Mouse (Mus musculus) large intestine, adult 2 months (tissue): Measurements from ENCODE around the gene Sh3bgrl2. TPM values are rescaled to one million over a fixed set of nuclear protein-coding genes. Genes with fewer than 3 reads are reported as not detected.
A peak's percentile ranks its signal among the peaks of the same experiment; 100 is the strongest.

ENCODE experiments used
- DNase-seq: peaks from one replicate; pipeline ENCODE4 v3.0.0-alpha.2; 2012; ENCODE audit warnings: low read depth, low spot score
- WGBS: fragments of 180-500 bp; shearing (Covaris S2); methylation state at CpG from one replicate; pipeline ENCODE4 v1.1.7; 2018; 5-methylcytosine and 5-hydroxymethylcytosine counted together
- polyA plus RNA-seq: library from polyadenylated mRNA; depleted of rRNA; stranded (reverse); fragments of >200 nt; gene quantifications from 2 replicates; pipeline ENCODE4 v1.2.3, GENCODE M21; 2012

Gene Sh3bgrl2
- polyA plus RNA-seq, 1 experiment: 17.9 TPM

DNA sequence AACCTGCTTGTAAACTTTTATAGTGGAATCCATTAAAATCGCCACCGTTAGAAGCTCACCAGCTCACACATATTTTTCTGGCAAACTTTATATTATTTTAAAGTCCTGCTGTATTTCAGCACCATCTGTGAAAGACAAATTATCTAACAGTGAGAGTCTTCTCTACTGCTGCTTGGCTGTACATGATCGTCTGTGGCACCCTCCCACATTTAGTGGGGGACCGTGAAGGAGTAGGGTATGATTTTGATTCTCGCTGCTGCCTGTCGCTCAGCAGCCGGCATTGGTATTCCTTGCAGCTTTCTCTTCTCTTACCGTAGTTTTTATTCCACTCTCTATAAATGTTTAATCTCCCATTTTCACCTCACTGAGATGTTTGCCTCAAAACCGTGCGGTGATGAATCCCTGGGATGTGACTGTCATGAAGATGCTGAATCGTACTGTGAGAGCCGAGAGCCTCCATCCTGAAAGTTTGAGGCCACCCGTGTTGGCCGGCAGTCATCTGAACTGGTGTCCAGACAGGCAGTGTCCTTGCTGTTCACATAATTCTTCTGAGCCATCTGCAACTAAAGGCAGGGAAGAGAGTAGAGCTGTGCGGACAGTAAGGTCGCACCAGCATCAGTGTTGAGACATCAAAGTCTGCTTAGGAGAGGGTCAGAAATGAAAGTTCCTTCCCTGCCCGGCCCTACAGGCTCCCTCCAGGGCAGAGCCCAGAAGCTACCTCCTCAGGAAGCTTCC, 38.4 kb downstream of the Sh3bgrl2 start:
- DNase-seq: no peak
- WGBS: 79% methylated on average over 17 of the region's 17 CpGs

DNA sequence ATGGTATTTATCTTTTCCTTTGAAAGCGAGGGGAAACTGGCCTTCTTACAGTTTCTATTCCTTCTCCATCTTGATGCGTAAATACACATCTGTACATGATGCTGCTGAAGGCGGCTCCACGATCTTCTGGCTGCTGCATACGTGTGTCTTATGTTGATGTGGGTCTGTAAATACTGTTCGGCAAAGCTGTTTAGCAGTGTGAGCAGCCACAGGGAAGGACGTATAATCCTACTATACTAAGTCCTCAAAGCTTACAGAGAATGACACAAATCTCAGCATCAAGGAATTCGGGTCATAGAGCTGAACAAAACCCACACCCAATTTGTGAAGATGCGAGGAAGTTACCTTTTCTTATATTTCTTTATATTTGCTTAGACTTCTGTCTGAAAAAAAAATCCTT, 39.0 kb downstream of the Sh3bgrl2 start:
- no peak for DNase-seq
- WGBS: 91% methylated on average over 9 of the region's 9 CpGs

DNA sequence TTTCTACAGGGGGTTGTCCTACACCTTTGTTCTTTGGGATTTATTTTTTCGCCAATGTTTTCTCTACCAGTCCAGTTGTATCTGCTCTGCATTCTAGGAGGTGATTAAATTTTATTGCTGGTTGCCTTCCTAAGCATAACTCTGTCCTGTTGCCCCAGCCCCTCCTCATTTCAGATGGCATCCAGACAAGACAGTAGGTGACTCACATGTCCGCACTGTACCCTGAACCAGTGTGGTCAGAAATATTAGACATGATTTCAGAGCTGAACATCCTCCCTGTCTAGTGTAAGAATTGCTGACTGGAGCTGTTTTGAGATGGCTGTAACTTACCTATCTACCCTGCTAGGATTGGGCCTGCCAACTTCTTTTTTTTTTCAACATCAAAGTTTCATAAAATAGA, 40.9 kb downstream of the Sh3bgrl2 start:
- no peak for DNase-seq
- WGBS: 62% methylated on average over 2 of the region's 2 CpGs

DNA sequence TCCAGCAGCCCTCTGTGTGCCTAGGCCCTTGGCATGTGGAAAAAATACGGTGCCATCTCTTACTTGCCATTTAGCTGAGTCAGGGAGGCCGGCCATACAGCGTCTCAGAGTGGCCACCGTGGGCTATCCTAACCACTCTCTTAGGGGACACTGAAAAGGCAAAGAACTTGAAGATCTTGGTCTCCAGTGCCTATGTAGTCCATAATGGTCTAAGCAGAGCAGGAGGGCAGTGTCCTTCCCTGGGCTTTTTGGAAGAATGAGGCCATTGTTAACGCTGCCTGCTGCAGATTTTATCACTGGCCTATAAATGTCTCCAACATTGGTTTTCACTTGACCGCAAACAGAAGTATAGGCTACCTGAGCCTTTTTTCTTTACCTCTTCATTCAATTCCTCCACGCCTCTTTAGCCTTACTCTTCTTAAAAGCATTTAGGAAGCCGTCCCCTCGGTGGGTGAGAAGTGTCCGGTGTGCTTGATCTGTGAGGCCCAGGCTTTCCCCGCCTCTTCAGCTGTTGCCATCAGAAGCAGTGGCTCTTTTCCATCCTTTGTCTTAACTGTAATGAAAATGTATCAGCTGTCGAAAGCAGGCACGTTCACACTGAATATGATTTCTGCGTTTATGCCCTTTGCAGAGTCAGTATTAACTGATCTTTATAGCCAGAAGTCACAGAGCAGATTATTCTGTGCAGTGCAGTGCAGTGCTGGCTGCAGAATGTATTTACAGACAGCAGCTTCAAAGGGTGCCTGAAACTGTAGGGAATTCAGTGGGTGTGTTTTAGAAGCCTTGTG, 41.7 kb downstream of the Sh3bgrl2 start:
- DNase-seq: no peak
- WGBS: 36% methylated on average over 14 of the region's 14 CpGs

DNA sequence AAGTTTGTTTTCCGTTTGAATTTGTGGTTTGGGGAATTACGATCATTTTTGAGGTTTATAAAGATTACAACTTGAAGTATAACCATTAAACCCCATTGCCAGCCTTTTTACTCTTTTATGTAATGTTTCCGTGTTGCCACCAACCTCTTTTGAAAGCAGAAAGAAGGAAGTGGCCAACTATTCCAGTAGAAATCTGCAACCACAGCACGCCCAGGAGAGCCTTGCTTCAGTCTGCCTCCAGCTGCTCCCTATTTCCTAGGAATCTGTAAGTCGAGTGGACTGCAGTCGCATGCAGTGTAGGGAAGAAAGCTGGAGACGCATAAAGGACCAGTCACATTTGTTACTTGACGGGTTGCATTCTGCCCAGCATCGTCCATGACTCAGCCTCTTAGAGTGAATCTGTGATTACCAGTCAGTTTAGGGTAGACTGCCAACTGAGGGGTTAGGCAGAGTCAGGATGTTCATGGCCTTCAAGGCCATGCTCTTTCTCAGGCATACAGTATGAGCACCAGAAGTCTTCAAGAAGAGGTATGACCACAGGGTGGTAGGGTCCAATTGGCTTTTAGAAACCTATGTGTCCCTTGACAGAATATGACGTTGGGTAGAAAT, 43.8 kb downstream of the Sh3bgrl2 start:
- DNase-seq: no peak
- 80% methylated on average over 10 of the region's 10 CpGs for WGBS

DNA sequence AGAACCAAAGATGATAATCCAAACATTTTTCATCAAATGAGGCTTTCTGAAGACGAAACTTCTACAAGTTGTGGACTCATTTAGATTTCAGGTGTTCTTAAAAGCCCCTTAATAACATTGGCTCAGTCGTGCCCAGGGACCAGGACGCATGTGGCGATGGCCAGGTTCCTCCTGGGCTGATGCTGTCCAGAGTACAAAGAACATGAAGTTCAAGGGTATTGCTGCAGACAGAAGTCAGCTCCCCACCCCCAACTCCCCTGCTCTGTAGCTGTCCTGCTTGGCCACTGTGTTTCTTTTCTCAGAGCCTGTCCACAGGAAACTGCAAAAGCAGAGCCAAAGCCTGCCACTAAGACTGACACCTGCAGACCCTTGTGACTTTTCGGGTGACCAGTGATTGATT, 45.7 kb downstream of the Sh3bgrl2 start:
- WGBS: 90% methylated on average over 5 of the region's 5 CpGs
- DNase-seq: no peak

DNA sequence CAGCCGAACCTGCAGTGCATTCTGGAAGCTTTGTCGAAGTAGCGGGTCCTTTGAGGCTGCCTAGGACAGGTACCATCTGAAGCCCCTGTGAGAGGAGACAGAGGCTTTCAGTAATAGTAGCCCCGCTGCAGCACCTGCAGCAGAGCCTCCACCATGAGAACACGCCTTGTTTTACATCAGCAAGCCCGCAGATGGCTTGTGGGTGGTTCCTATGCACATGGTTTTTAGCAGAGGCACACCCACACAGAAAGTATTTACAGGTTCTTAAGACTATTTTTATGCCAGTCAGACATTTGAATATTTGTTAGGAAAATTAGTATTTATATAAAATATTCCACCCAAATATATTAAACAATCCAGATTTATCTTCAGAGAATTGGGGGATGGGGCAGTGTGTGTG, 48.0 kb downstream of the Sh3bgrl2 start:
- DNase-seq: no peak
- WGBS: 79% methylated on average over 6 of the region's 6 CpGs

DNA sequence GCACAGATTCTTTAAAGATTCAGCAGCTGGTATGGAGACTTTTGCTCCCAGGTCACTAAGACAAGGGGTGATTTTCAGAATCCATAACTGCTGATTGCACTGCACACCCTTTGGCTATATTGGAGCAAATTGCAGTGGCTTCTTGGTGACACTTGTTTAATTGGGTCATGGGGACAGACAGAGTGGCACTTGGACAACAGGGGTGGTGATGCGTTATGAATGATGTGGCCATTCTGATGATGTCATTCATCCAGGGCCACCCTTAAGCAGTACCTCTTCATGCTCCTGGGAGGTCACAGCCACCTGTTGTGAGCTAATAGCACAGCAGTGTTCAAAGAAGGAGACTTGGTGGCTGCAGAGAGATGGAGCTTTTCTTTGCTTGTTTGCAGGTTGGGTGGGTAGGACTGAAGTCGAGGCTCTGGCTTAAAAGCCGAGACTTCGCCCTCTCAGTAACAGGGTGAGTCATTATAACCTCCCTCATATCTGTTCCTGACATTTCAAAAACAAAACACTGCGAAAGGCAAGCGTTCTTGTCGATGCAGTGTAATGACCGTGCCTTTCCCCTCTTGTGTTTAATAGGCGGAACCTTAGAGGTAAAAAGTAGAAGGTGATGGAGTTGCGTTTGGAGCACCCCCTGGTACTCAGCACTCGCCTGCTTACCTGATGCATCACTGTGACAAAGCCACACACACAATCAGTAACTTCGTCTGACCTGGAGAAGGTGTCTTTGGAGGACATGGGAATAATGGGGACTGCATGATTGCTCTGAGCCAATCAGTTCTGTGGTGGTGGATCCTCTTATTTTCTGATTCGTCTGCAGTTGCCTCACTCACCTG, 48.7 kb downstream of the Sh3bgrl2 start:
- WGBS: 80% methylated on average over 13 of the region's 13 CpGs
- no peak for DNase-seq

DNA sequence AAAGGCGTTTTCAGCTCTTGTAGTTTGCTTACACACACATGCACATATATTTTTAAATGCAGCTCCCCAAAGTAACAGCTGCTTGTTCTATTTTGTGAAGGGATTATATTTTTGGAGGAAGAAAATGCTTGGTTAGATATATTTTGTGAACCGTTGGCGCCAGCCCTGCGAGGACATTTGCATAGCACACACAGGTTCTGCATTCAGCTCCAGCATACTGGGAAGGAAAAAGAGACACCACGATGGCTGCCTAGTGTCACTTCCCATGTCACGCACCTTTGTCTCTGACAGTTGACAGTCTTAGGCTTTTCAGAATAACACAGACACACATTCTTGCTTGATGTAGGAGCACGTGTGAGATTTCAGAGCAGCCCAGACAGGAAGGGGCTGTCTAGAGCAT, 49.9 kb downstream of the Sh3bgrl2 start:
- WGBS: 82% methylated on average over 7 of the region's 7 CpGs
- DNase-seq: no peak

DNA sequence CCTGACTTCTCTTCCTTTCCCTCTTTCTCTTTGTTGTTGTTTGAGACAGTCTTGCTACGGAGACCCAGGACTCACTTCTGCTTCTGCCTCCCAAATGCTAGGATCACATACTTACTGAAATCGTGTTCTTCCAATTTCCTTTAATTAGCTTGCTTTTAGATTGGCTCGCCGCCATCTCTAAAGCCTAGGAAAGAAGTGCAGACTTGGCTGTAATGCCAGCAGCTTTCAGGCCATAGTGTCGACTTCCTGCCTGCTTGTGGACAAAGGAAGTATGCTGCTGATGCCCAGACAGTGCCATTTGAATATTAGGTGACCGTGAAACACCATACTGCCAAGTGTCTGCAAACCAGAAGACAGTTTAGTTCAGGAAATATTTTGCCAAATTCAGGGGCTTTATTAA, 51.4 kb downstream of the Sh3bgrl2 start:
- 63% methylated on average over 6 of the region's 6 CpGs for WGBS

DNA sequence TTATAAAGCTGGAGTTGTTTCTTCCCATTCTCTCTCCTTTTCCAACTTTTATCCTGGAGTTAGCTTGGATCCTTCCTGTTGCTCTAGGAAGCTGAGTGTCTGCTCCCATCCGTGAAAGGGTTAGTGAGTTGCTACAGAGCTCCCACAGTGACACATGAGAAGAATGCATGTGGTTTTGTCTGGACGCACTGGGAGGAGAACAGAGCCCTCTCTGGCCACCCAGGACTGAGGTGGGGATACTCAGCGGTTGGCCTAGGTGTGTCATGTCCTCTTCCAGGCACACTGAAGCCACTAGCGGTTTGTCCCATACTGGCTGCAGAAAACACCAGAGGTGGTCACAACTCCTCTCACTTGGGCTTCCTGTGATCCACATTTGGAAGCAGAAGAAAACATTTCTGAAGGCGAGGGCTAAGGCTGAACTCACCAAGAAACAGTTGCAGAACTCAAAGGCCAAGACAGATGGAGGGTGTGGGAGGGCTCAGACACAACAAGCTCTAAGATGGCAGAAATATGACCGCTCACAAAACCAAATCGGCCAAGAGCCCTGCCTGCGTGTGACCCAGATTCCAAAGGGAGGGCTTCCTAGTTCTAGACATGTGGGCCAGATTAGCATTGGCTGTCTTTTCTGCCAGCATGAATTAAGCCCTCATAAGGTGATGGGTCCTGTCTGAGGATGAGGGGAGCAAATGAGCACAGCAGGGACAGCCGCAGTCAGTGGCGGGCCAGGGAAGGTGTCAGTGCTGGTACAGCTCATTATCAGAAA, 52.3 kb downstream of the Sh3bgrl2 start:
- 90% methylated on average over 10 of the region's 10 CpGs for WGBS

More for the DNA sequence above, 51.4 kb downstream of the Sh3bgrl2 start:
- DNase-seq: no peak

DNA sequence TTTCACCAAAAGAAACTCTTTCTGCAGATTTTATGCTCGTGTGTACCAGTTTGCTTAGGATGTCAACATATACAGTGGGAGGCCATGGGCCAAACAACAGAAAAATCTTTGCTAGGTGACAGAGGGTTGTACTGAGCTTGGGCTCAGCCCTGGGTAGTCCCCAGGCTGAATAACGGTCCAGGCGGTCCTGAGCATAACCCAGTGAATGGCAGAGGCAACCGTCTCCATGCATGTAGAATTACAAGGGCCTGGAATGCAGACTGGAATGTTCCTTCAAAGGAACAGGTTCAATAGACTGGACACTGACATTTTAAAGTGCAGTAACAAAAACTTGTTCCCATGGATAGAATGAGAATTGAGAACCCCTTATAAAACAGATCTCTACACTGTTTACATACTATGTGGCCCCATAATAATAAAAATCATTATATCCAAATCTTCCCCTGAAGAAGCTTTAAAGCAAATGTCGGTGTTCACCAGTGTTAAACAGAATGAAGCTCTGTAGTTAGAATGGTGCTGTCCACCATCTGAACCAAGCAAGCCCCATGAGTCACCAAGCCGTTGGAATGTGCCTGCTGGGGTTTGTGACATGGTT, 54.1 kb downstream of the Sh3bgrl2 start:
- 72% methylated on average over 6 of the region's 6 CpGs for WGBS
- DNase-seq: no peak

More for the DNA sequence above, 52.3 kb downstream of the Sh3bgrl2 start:
- no peak for DNase-seq

DNA sequence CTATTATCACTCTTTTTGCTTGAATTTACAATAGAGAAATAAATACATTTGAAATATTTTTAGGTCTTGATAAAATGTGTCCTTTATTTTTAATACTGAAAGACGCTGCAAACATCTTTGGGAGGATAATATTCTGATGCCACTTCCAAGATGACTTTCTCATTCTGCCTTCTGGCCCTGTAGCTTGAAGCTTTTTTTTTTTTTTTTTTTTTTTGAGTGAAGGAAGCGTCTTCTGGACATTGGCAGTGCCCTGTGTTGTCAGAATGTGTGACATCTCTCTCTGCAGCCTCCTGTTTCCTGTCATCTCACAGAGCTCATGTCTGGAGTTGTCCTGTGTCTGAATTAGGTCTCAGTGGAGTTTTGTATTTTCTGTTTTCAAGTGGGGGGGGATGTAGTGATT, 55.0 kb downstream of the Sh3bgrl2 start:
- no peak for DNase-seq
- 91% methylated on average over 2 of the region's 2 CpGs for WGBS

DNA sequence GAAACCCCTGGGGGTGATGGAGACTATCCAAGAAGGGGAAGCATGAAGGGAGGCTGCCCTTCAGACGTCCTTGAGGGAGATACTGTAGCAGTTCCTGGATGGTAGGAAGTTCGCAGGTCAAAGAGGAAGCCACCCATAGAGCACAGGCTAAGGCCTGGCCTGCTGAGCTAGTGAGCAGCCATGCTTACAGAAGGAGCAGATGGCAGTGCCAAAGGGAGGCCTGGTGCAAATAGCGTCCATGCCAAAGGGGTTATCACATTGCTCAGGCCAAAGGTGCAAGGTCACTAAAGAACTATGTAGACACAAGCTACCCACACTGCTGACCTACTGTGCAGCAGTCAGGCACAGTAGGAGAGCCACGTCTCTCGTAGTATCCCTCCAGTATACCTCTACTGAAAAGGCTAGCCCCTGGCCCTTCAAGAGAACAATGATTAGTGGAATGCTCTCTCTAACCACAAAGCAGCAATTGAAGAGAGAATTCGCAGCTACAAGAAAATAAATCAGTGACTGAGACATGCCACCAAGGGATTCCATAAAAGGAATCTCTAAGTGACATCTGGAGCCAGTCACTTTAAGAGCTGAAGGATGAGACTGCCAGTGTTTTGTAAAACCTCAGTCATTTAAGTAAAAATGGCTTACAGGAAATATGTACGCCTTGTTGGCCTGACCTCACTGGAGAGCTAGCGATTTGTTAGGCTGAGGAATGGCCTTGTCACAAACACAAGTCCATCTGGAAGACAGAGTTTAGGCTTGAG, 57.9 kb downstream of the Sh3bgrl2 start:
- 76% methylated on average over 8 of the region's 8 CpGs for WGBS
- no peak for DNase-seq

DNA sequence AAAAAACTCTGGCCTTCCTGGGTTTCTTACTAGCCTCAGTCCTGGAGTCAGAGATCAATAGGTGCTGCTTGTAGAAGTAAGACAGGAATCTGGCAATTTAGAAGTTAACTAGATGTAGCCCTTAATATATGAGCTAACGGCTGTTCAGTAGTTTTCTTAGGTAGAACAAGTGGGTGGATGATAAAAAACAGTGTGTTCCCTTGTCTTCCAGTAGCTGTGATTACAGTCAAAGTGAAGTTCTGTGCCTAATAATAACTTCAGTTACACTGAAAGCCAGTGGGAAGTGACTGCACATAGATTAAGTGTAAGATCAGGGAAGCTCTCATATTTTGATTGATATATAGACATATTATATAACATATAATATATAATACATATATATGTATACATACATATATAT, 60.0 kb downstream of the Sh3bgrl2 start:
- WGBS: 76% methylated on average over 1 of the region's 1 CpGs
- no peak for DNase-seq

DNA sequence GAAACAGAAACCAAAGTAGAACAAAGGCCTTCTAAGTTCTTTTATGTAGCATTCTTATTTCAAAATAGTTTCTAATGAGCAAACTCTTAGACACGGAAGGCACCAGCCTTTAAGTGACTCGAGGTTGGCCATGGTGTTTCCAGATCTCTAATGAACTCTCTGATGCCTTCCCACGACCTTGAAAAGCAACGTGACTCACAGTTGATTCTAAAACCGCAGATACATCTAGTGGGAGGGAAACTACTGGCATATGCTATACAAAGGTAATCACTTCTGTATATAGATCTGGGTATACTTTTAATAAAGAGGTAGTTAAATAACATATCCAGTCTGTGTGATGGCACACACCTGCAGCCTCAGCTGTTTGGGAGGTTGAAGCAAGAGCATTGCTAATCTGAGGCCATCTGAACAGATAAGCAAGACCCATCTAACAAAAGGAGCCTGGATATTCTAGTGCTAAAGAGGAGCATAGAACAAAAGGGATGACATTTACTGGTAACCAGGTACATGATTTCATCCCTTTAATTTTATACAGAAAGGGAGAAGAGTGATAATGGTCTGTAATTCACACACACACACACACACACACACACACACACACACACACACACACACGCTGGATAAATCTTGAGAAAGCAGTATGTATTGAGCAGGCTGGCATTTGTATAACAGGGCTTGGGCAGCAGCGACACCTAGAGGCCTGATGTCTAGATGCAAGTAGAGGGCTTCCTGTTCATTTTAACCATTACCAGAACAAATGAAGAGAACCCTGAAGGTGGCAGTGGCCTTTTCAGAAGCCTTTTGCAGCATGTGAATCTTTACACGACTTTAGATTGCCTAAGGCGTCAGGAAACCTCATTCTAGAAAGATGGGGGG, 61.5 kb downstream of the Sh3bgrl2 start:
- DNase-seq: peak; percentile 56

DNA sequence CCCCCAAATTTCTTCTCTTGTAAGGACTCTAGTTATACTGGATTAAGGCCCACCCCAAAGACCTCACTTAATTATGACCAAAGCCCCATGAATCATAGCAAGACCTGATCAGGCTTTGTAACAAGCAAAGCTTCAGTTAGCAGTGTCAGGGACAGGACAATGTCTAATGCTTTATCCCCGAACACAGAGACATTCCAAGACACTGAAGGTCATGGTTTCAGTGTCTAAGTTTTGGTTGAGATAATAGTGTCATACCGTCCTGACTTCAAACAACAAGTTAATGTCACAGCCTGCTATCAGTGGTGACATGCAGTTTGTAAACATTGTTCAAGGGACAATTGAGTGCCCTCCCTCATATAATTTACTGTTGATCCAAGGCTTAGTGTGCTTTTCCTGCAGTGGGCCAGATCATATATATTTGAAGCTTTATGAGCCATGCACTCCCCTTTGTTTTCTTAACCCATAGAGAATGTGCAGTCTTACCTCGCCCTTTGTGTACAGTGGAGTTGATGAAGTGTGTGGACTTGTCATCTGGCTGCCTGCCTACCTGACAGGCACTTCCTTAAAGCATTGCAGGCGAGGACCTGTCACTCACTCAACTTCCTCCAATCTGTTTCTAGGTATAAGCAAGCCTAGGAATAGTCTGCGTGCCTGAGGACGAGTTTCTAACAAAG, 67.9 kb downstream of the Sh3bgrl2 start:
- peak; percentile 67 for DNase-seq
- 20% methylated on average over 6 of the region's 6 CpGs for WGBS

More for the DNA sequence above, 61.5 kb downstream of the Sh3bgrl2 start:
- 31% methylated on average over 9 of the region's 9 CpGs for WGBS
